Mouse (Mus musculus) frontal cortex, postnatal 10 days (tissue): Measurements from ENCODE around the gene Slc19a1.

Experiments
- DNase-seq, 2 experiments: peaks; one replicate each; pipeline ENCODE4 v3.0.0; 2022; ENCODE audit warnings: low spot score in 2 of 2, mixed read lengths in 1 of 2

Gene Slc19a1

DNA sequence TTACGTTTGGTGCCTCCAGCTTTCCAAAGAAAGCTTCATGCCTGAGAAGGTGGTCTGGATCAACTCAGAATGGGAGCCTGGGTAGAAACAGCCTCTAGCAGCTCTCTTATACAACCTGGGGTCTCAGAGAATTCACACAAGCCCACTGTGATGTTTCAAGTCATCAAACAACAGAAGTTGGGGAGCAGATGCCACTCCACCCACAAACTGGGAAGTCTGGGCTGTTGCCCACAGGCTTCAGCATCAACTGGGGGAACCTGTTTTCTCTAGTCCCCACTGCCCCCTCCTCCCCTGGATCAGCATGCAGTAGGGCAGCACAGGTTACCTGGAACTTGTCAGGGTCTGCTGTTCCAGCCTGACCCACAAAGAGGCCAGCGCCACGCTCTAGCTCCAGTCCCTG, 63.6 kb downstream of the Slc19a1 start:
- DNase-seq: no peak

DNA sequence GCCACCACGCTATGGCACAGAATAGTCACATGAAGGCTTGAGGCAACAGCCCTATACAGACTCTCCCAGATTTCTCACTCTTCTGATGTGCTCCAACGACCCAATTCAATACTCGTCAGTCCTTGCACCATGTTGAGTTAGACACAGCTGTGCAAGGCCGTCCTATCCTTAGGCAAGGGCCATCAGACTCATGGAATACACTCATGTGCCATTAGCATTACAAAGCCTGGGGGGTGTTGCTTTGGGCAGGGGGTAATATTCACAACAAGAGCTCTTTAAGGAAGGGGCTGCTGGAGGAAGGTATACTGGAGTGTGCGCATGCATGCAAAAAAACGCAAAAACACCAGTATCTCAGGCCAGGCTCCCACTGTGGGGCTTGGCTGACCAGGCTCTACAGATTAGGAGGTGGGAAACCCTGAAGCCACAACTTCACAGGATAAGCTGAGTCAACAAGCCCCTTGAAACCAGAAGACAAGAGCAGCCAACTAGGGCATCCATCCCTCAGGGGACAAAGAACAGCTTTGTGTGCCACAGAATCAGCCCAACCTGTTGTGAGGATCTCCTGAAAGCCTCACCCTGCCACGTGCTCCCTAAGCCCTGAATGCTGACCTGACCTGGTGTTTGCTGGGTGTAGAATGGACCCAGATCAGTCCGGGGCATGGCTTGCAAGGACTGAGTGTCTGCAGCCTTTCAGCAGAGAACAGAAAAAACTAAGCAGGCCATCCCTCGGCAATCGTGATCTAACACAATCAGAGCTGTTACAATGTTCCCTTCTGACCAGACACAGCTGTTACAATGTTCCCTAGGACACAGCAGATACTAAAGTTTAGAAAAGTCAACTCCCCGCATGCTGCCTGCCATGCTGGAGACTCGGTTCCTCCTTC, 65.2 kb downstream of the Slc19a1 start:
- DNase-seq: no peak

GRCm38 (mm10) chr10:77097890-77098200, 65.8 kb downstream of the Slc19a1 start:
- DNase-seq: no peak

DNA sequence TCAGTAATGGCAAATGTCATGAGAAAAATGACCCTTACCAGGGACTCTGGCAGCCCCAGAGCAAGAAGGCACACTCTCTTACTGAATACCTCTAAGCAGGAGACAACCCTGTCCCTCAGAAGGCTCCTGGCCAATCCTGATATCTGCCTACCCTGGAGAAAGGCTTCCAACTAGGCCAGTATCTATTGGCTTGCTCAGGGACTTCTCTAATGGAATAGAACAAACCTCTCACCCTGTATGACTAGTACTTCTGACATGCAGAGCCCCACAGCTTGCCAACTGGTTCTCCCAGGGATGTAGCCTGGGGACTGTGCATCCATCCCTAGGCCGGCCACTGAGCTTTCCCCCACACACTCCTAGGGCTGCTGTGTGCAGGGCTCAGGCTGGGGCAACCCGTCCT, 66.6 kb downstream of the Slc19a1 start:
- no peak for DNase-seq

GRCm38 (mm10) chr10:77099777-77100176, 67.7 kb downstream of the Slc19a1 start:
- no peak for DNase-seq

- no peak for DNase-seq
Observed at GRCm38 (mm10) chr10:77103689-77104088, 71.6 kb downstream of the Slc19a1 start.

GRCm38 (mm10) chr10:77104327-77104726, 72.3 kb downstream of the Slc19a1 start:
- DNase-seq: no peak

DNA sequence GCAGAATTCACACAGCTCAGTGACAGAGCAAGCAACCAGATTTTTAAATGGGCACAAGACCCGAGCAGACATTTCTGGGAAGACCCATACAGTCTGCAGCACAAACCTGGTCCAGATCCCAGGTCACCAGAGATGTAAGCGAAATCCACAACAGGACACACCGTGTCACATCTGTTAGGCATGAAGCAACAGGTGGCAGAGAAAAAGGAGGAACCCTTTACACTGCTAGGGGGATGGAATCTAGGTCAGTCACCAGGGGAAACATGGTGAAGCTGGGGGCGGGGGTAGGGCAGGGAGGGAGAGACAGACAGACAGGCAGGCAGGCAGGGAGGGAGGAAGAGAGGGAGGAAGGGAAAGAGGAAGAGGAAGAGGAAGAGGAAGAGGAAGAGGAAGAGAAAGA, 76.1 kb downstream of the Slc19a1 start:
- no peak for DNase-seq

GRCm38 (mm10) chr10:77110010-77110409, 78.0 kb downstream of the Slc19a1 start:
- no peak for DNase-seq
